Mouse (Mus musculus) myocyte (in vitro differentiated cells): ENCODE results near the gene Cplx2. TPM values are rescaled to one million over a fixed set of nuclear protein-coding genes. Genes with fewer than 3 reads are reported as not detected.

Experiments used
- H3K27me3 ChIP-seq: one replicate; pipeline ENCODE4 v1.6.1; 2011; ENCODE audit not compliant: control insufficient read depth, insufficient read depth, insufficient read length
- H3K36me3 ChIP-seq: one replicate; pipeline ENCODE4 v1.6.1; 2011; ENCODE audit not compliant: control insufficient read depth, insufficient read depth
- H3K4me2 ChIP-seq: one replicate; pipeline ENCODE4 v1.6.1; 2011; ENCODE audit warnings: low read depth, control low read depth
- H3K4me3 ChIP-seq: one replicate; pipeline ENCODE4 v1.5.1; 2011; ENCODE audit warnings: mild to moderate bottlenecking, control low read depth, moderate library complexity
- H3K79me2 ChIP-seq: one replicate; pipeline ENCODE4 v1.6.1; 2011; ENCODE audit not compliant: control insufficient read depth, insufficient read depth
- H3ac ChIP-seq: one replicate; pipeline ENCODE4 v1.6.1; 2011; ENCODE audit not compliant: control insufficient read depth, insufficient read length
- CEBPB ChIP-seq: IDR thresholded peaks from 2 replicates; pipeline ENCODE4 v1.6.1; 2011; ENCODE audit warnings: mild to moderate bottlenecking, moderate library complexity; ENCODE audit not compliant: poor library complexity, insufficient read depth, severe bottlenecking
- E2F4 ChIP-seq: IDR thresholded peaks from one replicate; pipeline ENCODE4 v1.6.1; 2011; ENCODE audit warnings: mild to moderate bottlenecking, control low read depth, moderate library complexity; ENCODE audit not compliant: insufficient read depth
- MAX ChIP-seq: IDR thresholded peaks from one replicate; pipeline ENCODE4 v1.6.1; 2011; ENCODE audit warnings: low read depth, mild to moderate bottlenecking, control low read depth
- MYOD1 ChIP-seq, 3 experiments: IDR thresholded peaks; one replicate each; pipeline ENCODE4 v1.6.1; 2011; ENCODE audit warnings: control low read depth in 2 of 3, low read depth in 2 of 3, mild to moderate bottlenecking in 2 of 3, moderate library complexity in 1 of 3; ENCODE audit not compliant: insufficient read length in 2 of 3, control insufficient read depth in 1 of 3
- MYOG ChIP-seq, 3 experiments: IDR thresholded peaks; one replicate each; pipeline ENCODE4 v1.6.1; 2011; ENCODE audit warnings: control low read depth in 2 of 3, low read depth in 2 of 3, mild to moderate bottlenecking in 2 of 3; ENCODE audit not compliant: insufficient read length in 2 of 3, control insufficient read depth in 1 of 3, insufficient read depth in 1 of 3
- POLR2A ChIP-seq: IDR thresholded peaks from one replicate; pipeline ENCODE4 v1.6.1; 2011; ENCODE audit warnings: low read depth, mild to moderate bottlenecking, control low read depth, moderate library complexity; ENCODE audit not compliant: insufficient read length
- POLR2AphosphoS2 ChIP-seq: IDR thresholded peaks from one replicate; pipeline ENCODE4 v1.6.1; 2011; ENCODE audit warnings: low read depth, control low read depth; ENCODE audit not compliant: insufficient read length
- REST ChIP-seq: IDR thresholded peaks from one replicate; pipeline ENCODE4 v1.6.1; 2011; ENCODE audit warnings: mild to moderate bottlenecking, control low read depth, moderate library complexity; ENCODE audit not compliant: insufficient read depth, insufficient read length
- SRF ChIP-seq: IDR thresholded peaks from one replicate; pipeline ENCODE4 v1.6.1; 2011; ENCODE audit warnings: low read depth; ENCODE audit not compliant: control insufficient read depth, insufficient read length
- TCF12 ChIP-seq: IDR thresholded peaks from one replicate; pipeline ENCODE4 v1.6.1; 2011; ENCODE audit warnings: mild to moderate bottlenecking, control low read depth; ENCODE audit not compliant: poor library complexity, insufficient read depth, severe bottlenecking
- TCF3 ChIP-seq: IDR thresholded peaks from one replicate; pipeline ENCODE4 v1.6.1; 2011; ENCODE audit warnings: low read depth, control low read depth; ENCODE audit not compliant: insufficient read length
- USF1 ChIP-seq: IDR thresholded peaks from one replicate; pipeline ENCODE4 v1.6.1; 2011; ENCODE audit warnings: low read depth, mild to moderate bottlenecking, control low read depth, moderate library complexity
- polyA plus RNA-seq: library from polyadenylated mRNA; unstranded; fragments of >200 nt; fragmentation: generic; extraction: Trizol; gene quantifications from one replicate; pipeline ENCODE4 v1.2.1, GENCODE M21; 2012; ENCODE audit warnings: missing spikeins

Cplx2 gene
- polyA plus RNA-seq, 1 experiment = 5.2 TPM

GRCm38 (mm10) chr13:54331825-54332675 lies 39.1 kb upstream of the Cplx2 start:
- Histone ChIP-seq H3K79me2 (no peaks in the 10 kb centered on the region), H3K4me2 (no peak overlapping the region), H3K27me3 (no peaks in the 10 kb centered on the region), H3K4me3 (no peak overlapping the region), H3ac (no peak overlapping the region), H3K36me3 (no peaks in the 10 kb centered on the region)
- TF ChIP-seq CEBPB (no peak), SRF (no peak), USF1 (no peak), TCF3 (no peak), REST (no peak), E2F4 (no peak), MAX (no peak), MYOD1 (IDR thresholded peaks at IDR 0.05; ENCODE audit: control insufficient read depth in 1 of 3, insufficient read length in 2 of 3, low read depth in 2 of 3) (no peak), POLR2AphosphoS2 (no peak), MYOG (IDR thresholded peaks at IDR 0.05; ENCODE audit: control insufficient read depth in 1 of 3, insufficient read depth in 1 of 3, insufficient read length in 2 of 3, low read depth in 2 of 3) (no peak)

GRCm38 (mm10) chr13:54332921-54333477 lies 38.1 kb upstream of the Cplx2 start:
- Histone ChIP-seq H3K4me3 (no peak overlapping the region), H3K4me2 (no peak overlapping the region), H3K79me2 (no peaks in the 10 kb centered on the region), H3K36me3 (no peaks in the 10 kb centered on the region), H3ac (no peak overlapping the region), H3K27me3 (no peaks in the 10 kb centered on the region)
- no peak for TF ChIP-seq CEBPB
- no peak for TF ChIP-seq TCF3
- no peak for TF ChIP-seq REST
- TF ChIP-seq E2F4 = no peak
- TF ChIP-seq POLR2AphosphoS2 = no peak
- TF ChIP-seq POLR2A = no peak
- no peak for TF ChIP-seq MAX
- no peak for TF ChIP-seq MYOD1 (IDR thresholded peaks at IDR 0.05; ENCODE audit: control insufficient read depth in 1 of 3, insufficient read length in 2 of 3, low read depth in 2 of 3)
- TF ChIP-seq TCF12 = no peak
- TF ChIP-seq SRF = no peak
- TF ChIP-seq USF1 = no peak
- no peak for TF ChIP-seq MYOG (IDR thresholded peaks at IDR 0.05; ENCODE audit: control insufficient read depth in 1 of 3, insufficient read depth in 1 of 3, insufficient read length in 2 of 3, low read depth in 2 of 3)

DNA sequence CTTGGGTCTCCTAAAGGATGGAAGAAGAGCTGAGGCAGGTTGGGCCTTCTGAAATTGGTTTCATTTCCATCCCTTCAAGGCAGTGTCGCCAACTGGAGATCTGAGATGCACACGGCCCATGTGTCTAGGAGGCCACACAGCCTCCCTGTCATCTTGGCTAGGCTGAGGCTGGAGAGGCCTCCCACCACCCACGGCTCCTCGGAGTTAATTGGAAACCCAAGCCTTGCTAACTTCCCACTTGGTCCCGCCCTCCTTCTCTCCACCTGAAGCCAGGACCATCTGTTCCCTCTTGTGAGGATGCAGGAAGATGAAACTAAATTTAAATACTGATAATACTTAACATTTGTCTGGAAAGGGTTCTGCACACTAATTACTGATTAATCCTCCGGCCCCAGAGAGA lies 34.1 kb upstream of the Cplx2 start:
- Histone ChIP-seq H3K79me2 (no peaks in the 10 kb centered on the region), H3ac (no peak overlapping the region), H3K4me2 (no peak overlapping the region), H3K27me3 (no peaks in the 10 kb centered on the region), H3K36me3 (no peaks in the 10 kb centered on the region), H3K4me3 (no peak overlapping the region)
- TF ChIP-seq CEBPB (no peak), MYOG (IDR thresholded peaks at IDR 0.05; ENCODE audit: control insufficient read depth in 1 of 3, insufficient read depth in 1 of 3, insufficient read length in 2 of 3, low read depth in 2 of 3) (no peak), POLR2A (no peak), REST (no peak), TCF12 (no peak), MYOD1 (IDR thresholded peaks at IDR 0.05; ENCODE audit: control insufficient read depth in 1 of 3, insufficient read length in 2 of 3, low read depth in 2 of 3) (no peak), E2F4 (no peak)

- H3K36me3 ChIP-seq = no peaks in the 10 kb centered on the region
- H3K79me2 ChIP-seq = no peaks in the 10 kb centered on the region
- H3K4me3 ChIP-seq = no peak overlapping the region
- H3K27me3 ChIP-seq = no peaks in the 10 kb centered on the region
- TF ChIP-seq SRF (no peak), REST (no peak), MYOD1 (IDR thresholded peaks at IDR 0.05; ENCODE audit: control insufficient read depth in 1 of 3, insufficient read length in 2 of 3, low read depth in 2 of 3) (no peak), E2F4 (no peak), USF1 (no peak), TCF12 (no peak), CEBPB (no peak), MAX (no peak), POLR2AphosphoS2 (no peak), MYOG (IDR thresholded peaks at IDR 0.05; ENCODE audit: control insufficient read depth in 1 of 3, insufficient read depth in 1 of 3, insufficient read length in 2 of 3, low read depth in 2 of 3) (no peak), POLR2A (no peak), TCF3 (no peak)
- H3K4me2 ChIP-seq = no peak overlapping the region
- no peak overlapping the region for H3ac ChIP-seq
Measured at GRCm38 (mm10) chr13:54337541-54337940, 33.6 kb upstream of the Cplx2 start.

- no peaks in the 10 kb centered on the region for H3K27me3 ChIP-seq
- H3ac ChIP-seq = no peak overlapping the region
- H3K4me3 ChIP-seq = no peak overlapping the region
- no peaks in the 10 kb centered on the region for H3K36me3 ChIP-seq
- TF ChIP-seq MYOD1 (IDR thresholded peaks at IDR 0.05; ENCODE audit: control insufficient read depth in 1 of 3, insufficient read length in 2 of 3, low read depth in 2 of 3) (no peak), CEBPB (no peak), REST (no peak), MYOG (IDR thresholded peaks at IDR 0.05; ENCODE audit: control insufficient read depth in 1 of 3, insufficient read depth in 1 of 3, insufficient read length in 2 of 3, low read depth in 2 of 3) (no peak)
- no peak overlapping the region for H3K4me2 ChIP-seq
- H3K79me2 ChIP-seq = no peaks in the 10 kb centered on the region
Measured at GRCm38 (mm10) chr13:54338815-54339214, 32.3 kb upstream of the Cplx2 start.
